Mouse (Mus musculus) lung, postnatal 0 days (tissue): Measurements from ENCODE around the gene Paip2b.

Source experiments
- CTCF ChIP-seq: IDR thresholded peaks from 2 replicates; pipeline ENCODE4 v1.5.1; 2016; ENCODE audit warnings: antibody characterized with exemption, mild to moderate bottlenecking
- EP300 ChIP-seq: IDR thresholded peaks from 2 replicates; pipeline ENCODE4 v1.6.1; 2016; ENCODE audit warnings: antibody characterized with exemption, mild to moderate bottlenecking, control low read depth

DNA sequence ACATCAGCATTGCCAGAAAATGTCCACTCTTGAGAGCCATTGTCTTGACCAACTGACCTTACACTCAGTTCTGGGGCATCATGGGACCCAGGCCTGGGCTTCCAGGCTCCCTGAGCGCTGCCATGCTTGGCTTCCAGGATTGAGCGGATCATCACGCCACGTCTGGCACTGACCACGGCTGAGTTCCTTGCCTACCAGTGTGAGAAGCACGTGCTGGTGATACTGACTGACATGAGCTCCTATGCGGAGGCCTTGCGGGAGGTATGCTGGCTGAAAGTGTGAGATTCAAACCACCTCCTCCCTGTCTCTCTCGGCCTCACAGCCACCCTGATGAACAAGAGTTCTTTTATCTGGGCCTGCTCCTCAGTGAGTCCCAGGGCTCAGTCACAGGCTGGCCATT lies 75.5 kb downstream of the Paip2b start:
- no peak for TF ChIP-seq CTCF
- TF ChIP-seq EP300, result no peak
